Mouse (Mus musculus) CD4-positive, CD25-positive, alpha-beta regulatory T cell, adult 9 weeks (primary cell): ENCODE measurements around the gene Atp1a1. TPM values are rescaled to one million over a fixed set of nuclear protein-coding genes. Genes with fewer than 3 reads are reported as not detected.

Experiments
- polyA plus RNA-seq: library from polyadenylated mRNA; unstranded; fragments of 100-300 nt; shearing (Covaris generic); gene quantifications from one replicate; pipeline ENCODE4 v1.2.1, GENCODE M21; 2017

Gene Atp1a1
- 25.6 TPM for polyA plus RNA-seq

DNA sequence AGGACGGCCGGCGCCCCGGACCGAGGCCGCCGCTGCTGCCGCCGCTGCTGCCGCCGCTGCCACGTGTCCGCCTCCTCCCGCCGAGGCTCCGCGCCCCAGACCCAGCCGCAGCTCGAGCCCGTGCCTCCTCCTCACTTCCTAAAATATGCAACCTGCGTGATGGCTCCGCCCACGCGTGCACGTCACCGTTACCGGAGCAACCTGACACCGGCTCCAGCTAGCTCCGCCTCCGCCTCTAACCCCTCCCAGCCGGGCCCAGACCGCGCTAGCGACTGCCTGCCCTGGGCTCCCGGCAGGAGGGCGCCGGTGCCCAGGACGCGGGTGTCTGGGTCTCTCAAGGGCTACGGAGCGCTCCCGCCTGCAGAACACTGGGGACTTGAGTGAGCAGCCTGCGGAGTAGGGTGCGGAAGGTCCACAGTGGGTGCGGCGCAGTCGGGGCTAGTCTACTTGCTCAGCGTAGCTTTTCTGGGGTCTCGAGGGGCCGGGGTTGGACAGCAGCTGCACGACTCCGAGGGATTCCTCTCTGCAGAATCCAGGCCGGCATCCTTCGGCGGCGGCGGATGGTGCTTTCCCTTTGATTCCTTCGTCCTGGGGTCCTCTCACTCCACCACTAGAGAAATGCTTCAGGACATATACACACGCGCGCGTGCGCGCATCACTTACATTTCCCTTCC is at the start of gene Atp1a1:
Gene Atp1a1, minus strand, starts transcription at position 135 of the 674 bp plus-strand sequence.

Other genes with a start within 250 kb of the Atp1a1 start
- 2.4 TPM for gene Igsf3, start 227.6 kb downstream of the Atp1a1 start, polyA plus RNA-seq
- gene Mab21l3, start 244.3 kb upstream of the Atp1a1 start, polyA plus RNA-seq: not detected